Mouse (Mus musculus) left cerebral cortex, adult 8-10 months (tissue): ENCODE data around the gene B4galt3. TPM values are rescaled to one million over a fixed set of nuclear protein-coding genes. Genes with fewer than 3 reads are reported as not detected.
"Not testable (repeated sequence)": the region's sequence is repeated elsewhere in the genome, so short reads cannot be mapped to it uniquely, and the experiment has no call there.

Source experiments
- DNase-seq, 2 experiments: peaks; one replicate each; pipeline ENCODE4 v3.0.0; 2022; ENCODE audit warnings: low spot score in 2 of 2
- total RNA-seq, 4 experiments: library from RNA; stranded (reverse); gene quantifications; 2 replicates each; pipeline ENCODE4 v1.2.4; 2022

B4galt3 gene
- total RNA-seq, 4 experiments from 2014 or later: 60.7 to 69.2 (median 63.4) TPM

GRCm38 (mm10) chr1:171239992-171240744 is 30.0 kb upstream of the B4galt3 start:
- no peak for DNase-seq

GRCm38 (mm10) chr1:171240911-171241310 is 29.2 kb upstream of the B4galt3 start:
- DNase-seq: no peak

GRCm38 (mm10) chr1:171241952-171242351 is 28.2 kb upstream of the B4galt3 start:
- DNase-seq: not testable (repeated sequence)

GRCm38 (mm10) chr1:171245353-171245752 is 24.8 kb upstream of the B4galt3 start:
- no peak for DNase-seq

- DNase-seq: peak; percentile 94 to 98
These were observed 23.2 kb upstream of the B4galt3 start for GRCm38 (mm10) chr1:171246709-171247452.

- DNase-seq: no peak
These were observed 22.7 kb upstream of the B4galt3 start for GRCm38 (mm10) chr1:171247453-171247841.

GRCm38 (mm10) chr1:171247916-171248315 is 22.2 kb upstream of the B4galt3 start:
- DNase-seq: no peak

GRCm38 (mm10) chr1:171248386-171249226 is 21.5 kb upstream of the B4galt3 start:
- DNase-seq: peak in 1 of 2 experiments; percentile 58

- DNase-seq: no peak
These were observed 20.1 kb upstream of the B4galt3 start, which contains the start of gene Adamts4 for GRCm38 (mm10) chr1:171249913-171250600. Gene Adamts4 (plus strand): TSS chr1:171250421.

- no peak for DNase-seq
These were observed 19.2 kb upstream of the B4galt3 start, which contains the start of gene Ndufs2 for GRCm38 (mm10) chr1:171250680-171251593. Gene Ndufs2 (minus strand): TSS chr1:171251388.

GRCm38 (mm10) chr1:171251594-171252324 is 18.4 kb upstream of the B4galt3 start:
- no peak for DNase-seq

- no peak for DNase-seq
These were observed 17.7 kb upstream of the B4galt3 start for GRCm38 (mm10) chr1:171252415-171252814.

GRCm38 (mm10) chr1:171256095-171256818 is 13.9 kb upstream of the B4galt3 start:
- DNase-seq: no peak

GRCm38 (mm10) chr1:171256937-171257548 is 13.1 kb upstream of the B4galt3 start:
- no peak for DNase-seq

GRCm38 (mm10) chr1:171257781-171258180 is 12.3 kb upstream of the B4galt3 start:
- DNase-seq: no peak

- no peak for DNase-seq
These were observed 11.2 kb upstream of the B4galt3 start for GRCm38 (mm10) chr1:171258921-171259320.

- DNase-seq: no peak
These were observed 9.8 kb upstream of the B4galt3 start for GRCm38 (mm10) chr1:171260316-171260715.

GRCm38 (mm10) chr1:171262594-171263130 is 7.5 kb upstream of the B4galt3 start:
- peak; percentile 61 to 89 for DNase-seq
